ENCODE assay signal across 10 mouse cellular contexts in the genomic region with DNA sequence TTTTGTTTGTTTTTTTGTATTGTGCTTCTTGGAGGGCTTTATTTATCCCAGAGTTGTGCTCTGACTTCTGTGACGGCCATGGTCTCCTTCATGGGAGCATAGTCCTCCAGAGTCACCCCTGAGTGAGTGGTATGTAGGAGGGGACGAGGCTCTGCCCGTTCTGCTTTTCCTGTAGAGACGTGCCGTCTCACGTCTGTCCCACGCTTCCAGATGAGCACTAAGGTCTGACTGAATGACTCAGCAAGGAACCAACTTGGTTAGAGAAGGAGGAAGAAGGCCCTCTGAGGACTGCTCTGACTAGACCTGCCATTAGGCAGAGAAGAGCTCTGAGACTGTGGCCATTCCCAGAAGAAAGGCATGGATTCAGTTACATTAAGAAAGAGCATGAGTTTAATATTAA.
DNase-seq lines count a peak whose midpoint lies in the region; ATAC-seq and TF ChIP-seq lines count a peak whose summit lies in the region.
"Had no signal": no experiment of that assay in that cellular context is flagged by ENCODE, and none has a peak within 500 bp of the region (broad histone marks: within the 10 kb centered on the region; RNA-seq: fewer than 3 reads in every experiment).

No protein-coding gene starts in this region.

- H3K27me3 ChIP-seq in kidney, adult 2 months (replicated peaks; ENCODE audit: control insufficient read depth, insufficient read depth, low read length): no peaks in the 10 kb centered on the region
- no peaks in the 10 kb centered on the region for H3K27me3 ChIP-seq in G1E (ENCODE audit: insufficient read depth, low read length)
- H3K27me3 ChIP-seq in embryonic facial prominence, embryonic 13.5 days: no peaks in the 10 kb centered on the region
- no peaks in the 10 kb centered on the region for H3K27me3 ChIP-seq in liver, postnatal 0 days (ENCODE audit: insufficient read depth, low read length)
- H3K27me3 ChIP-seq: neural tube, embryonic 12.5 days had no signal

- TF ChIP-seq POLR2A in kidney, adult 2 months (IDR thresholded peaks at IDR 0.05; ENCODE audit: low read depth, low read length): no peak

- peaks cover 13% of the 10 kb centered on the region for H3K4me1 ChIP-seq in kidney, adult 2 months (ENCODE audit: control insufficient read depth, insufficient read depth, low read length)
- H3K4me1 ChIP-seq in G1E (ENCODE audit: insufficient read depth, low read depth, low read length): peaks cover 2% of the 10 kb centered on the region; the same call in 1 of the 2 replicates
- H3K4me1 ChIP-seq in embryonic facial prominence, embryonic 13.5 days: peaks cover 44% of the 10 kb centered on the region
- peaks cover 12% of the 10 kb centered on the region for H3K4me1 ChIP-seq in liver, postnatal 0 days (ENCODE audit: insufficient read depth)

- no peak for DNase-seq in kidney, adult 2 months
- DNase-seq in kidney, adult 8-10 months: no peak
- no peak for DNase-seq in G1E (ENCODE audit: low spot score)
- DNase-seq in liver, postnatal 0 days: no peak
- no peak for DNase-seq in ovary, adult 18-20 months (ENCODE audit: low spot score)
- no peak for DNase-seq in gastrocnemius, adult 18-20 months (ENCODE audit: low spot score)
- DNase-seq: cerebellum, adult 11-12 months; kidney, adult 9 months had no signal

- H3K36me3 ChIP-seq in kidney, adult 2 months (ENCODE audit: control insufficient read depth, insufficient read depth, low read length): no peaks in the 10 kb centered on the region
- no peaks in the 10 kb centered on the region for H3K36me3 ChIP-seq in G1E (replicated peaks)
- peaks cover 15% of the 10 kb centered on the region for H3K36me3 ChIP-seq in embryonic facial prominence, embryonic 13.5 days
- H3K36me3 ChIP-seq in liver, postnatal 0 days (replicated peaks; ENCODE audit: insufficient read depth, low read length): peaks cover 3% of the 10 kb centered on the region

- H3K4me2 ChIP-seq in embryonic facial prominence, embryonic 13.5 days: no peak overlapping the region
- no peak overlapping the region for H3K4me2 ChIP-seq in liver, postnatal 0 days (ENCODE audit: low read depth, low read length)
- H3K4me2 ChIP-seq: neural tube, embryonic 12.5 days had no signal

- peak; percentile 34 for ATAC-seq in G1E (ENCODE audit: extremely low read depth, insufficient number of reproducible peaks, low FRiP score, poor library complexity, severe bottlenecking)
- no peak for ATAC-seq in embryonic facial prominence, embryonic 13.5 days (ENCODE audit: insufficient number of reproducible peaks, insufficient read depth, low FRiP score, low TSS enrichment, low read depth)
- ATAC-seq in liver, postnatal 0 days: 0 out of 2 replicates have a peak, but pooled peaks have one; percentile 27

- H3K4me3 ChIP-seq in kidney, adult 2 months (ENCODE audit: insufficient read depth, low read depth, low read length): no peak overlapping the region
- no peak overlapping the region for H3K4me3 ChIP-seq in G1E (ENCODE audit: low read depth, low read length)
- no peak overlapping the region for H3K4me3 ChIP-seq in embryonic facial prominence, embryonic 13.5 days
- no peak overlapping the region for H3K4me3 ChIP-seq in liver, postnatal 0 days (ENCODE audit: low read depth, low read length)
- H3K4me3 ChIP-seq: neural tube, embryonic 12.5 days had no signal

- no peaks in the 10 kb centered on the region for H3K9me3 ChIP-seq in G1E (replicated peaks)
- H3K9me3 ChIP-seq in embryonic facial prominence, embryonic 13.5 days: no peaks in the 10 kb centered on the region
- H3K9me3 ChIP-seq in liver, postnatal 0 days (ENCODE audit: low read length): no peaks in the 10 kb centered on the region
- H3K9me3 ChIP-seq: neural tube, embryonic 12.5 days had no signal

- H3K27ac ChIP-seq in kidney, adult 2 months (ENCODE audit: insufficient read depth, low read depth, low read length): 0 out of 2 replicates have a peak overlapping the region, but pooled peaks have one; percentile 28
- 0 out of 2 replicates have a peak overlapping the region, but pooled peaks have one; percentile 17 for H3K27ac ChIP-seq in embryonic facial prominence, embryonic 13.5 days
- no peak overlapping the region for H3K27ac ChIP-seq in liver, postnatal 0 days (ENCODE audit: low read depth)
- H3K27ac ChIP-seq: neural tube, embryonic 12.5 days had no signal

- H3K9ac ChIP-seq in embryonic facial prominence, embryonic 13.5 days: no peak overlapping the region
- no peak overlapping the region for H3K9ac ChIP-seq in liver, postnatal 0 days (replicated peaks)
- H3K9ac ChIP-seq: neural tube, embryonic 12.5 days had no signal

- TF ChIP-seq EP300 in liver, postnatal 0 days (IDR thresholded peaks at IDR 0.05; ENCODE audit: low read depth): no peak

- TF ChIP-seq CTCF in kidney, adult 2 months (conservative IDR thresholded peaks at IDR 0.05; ENCODE audit: insufficient read depth, insufficient read length, low read depth, low read length): no peak
- no peak for TF ChIP-seq CTCF in G1E (IDR thresholded peaks at IDR 0.05; ENCODE audit: low read depth, low read length)
- no peak for TF ChIP-seq CTCF in liver, postnatal 0 days (IDR thresholded peaks at IDR 0.05; ENCODE audit: low read depth)

- WGBS in kidney, adult 2 months: 25% methylated on average over 7 of the region's 7 CpGs
- WGBS in embryonic facial prominence, embryonic 13.5 days: 51% methylated on average over 7 of the region's 7 CpGs
- 31% methylated on average over 7 of the region's 7 CpGs for WGBS in liver, postnatal 0 days (ENCODE audit: insufficient replicate concordance)
